Mouse (Mus musculus): ENCODE measurements around the gene Dennd1a.

Dennd1a gene

DNA sequence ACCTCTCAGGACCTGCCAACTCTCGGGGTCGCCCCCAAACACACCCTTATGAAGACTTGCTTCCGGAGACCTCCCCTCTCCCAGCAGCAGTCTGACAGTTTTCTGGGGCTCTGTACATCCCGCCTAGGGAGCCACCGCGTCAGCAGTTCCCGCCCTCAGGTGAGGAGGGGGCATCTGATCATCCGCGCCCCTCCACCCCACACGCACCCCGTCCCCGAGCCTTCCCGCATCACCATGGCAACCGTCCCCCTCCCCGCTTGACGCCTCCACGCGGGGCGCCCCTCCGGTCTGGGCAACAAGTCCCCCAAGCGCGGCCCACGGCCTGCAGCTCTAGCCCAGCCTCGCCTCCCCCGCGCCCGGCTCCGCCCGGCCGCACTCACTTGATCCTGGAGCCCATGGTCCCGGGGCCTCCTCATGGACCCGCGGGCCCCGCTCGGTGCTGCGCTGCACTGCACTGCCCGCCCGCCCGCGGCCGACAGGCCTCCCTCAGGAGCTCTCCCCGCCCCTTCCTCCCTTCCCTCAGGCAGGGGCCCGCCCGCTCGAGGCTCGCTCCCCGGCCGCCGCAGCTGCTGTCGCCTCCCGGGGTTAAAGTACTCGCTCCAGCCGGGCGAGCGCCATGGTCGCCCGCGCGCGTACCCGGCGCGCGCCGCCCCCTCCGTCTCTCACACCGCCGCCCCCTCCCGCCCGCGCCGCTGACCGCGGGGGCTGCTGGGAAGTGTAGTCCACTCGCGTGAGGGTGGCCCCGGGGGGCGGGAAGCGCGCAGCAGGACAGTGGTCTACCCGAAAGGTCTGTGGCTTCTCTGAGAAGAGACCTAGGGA, at the start of gene Dennd1a:
Dennd1a (minus strand) TSS at position 658 of the 819 bp plus-strand sequence.
- DNase-seq: peak; percentile 87

- DNase-seq: no peak
Measured at GRCm38 (mm10) chr2:38336606-38337005, 49.4 kb upstream of the Dennd1a start.

DNA sequence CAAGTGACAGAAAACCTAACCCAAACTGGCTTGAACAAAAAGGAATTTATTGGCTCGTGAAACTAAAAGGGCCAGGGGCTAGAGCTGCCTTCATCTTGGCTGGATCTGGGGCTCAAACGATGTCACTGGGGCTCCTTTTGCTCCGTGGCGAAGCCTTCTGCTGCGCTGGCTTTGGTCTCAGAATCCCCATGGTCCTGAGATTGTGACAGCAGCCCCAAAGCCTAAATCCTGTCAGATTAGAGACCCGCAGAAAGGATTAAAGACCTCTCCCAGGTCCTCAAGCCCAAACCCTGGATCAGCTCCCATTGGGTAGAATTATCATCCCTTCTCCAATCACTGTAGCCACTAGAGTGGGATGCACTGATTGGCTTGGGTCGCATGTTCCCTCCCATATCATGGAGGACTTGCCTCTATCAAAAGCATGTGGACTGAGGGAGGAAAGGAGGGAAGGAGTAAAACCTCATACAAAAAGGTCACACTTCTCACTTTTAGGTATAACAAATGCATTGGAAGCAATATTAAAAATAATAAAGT, 46.5 kb upstream of the Dennd1a start:
- no peak for DNase-seq

DNA sequence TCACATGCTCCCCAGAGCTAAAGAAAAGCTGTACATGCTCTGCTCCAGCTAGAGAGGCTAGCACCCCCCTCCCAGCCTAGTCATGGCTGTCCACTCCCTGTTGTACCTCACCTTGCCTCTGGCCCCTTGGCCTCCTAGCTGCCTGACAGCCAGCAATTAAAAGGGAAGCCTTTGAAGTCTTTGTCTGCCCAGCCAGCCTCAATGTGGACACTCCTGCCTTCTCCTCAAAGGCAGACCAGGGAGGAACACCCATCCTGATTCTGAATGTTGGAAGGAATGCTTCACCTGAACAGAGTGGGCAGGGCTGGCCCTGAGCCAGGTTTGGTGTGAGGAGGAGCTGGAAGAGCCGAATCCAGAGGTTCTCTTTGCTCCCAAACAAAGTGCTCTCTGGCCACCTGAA, 39.5 kb upstream of the Dennd1a start:
- DNase-seq: no peak

GRCm38 (mm10) chr2:38323380-38323779, 36.2 kb upstream of the Dennd1a start:
- DNase-seq: no peak

DNA sequence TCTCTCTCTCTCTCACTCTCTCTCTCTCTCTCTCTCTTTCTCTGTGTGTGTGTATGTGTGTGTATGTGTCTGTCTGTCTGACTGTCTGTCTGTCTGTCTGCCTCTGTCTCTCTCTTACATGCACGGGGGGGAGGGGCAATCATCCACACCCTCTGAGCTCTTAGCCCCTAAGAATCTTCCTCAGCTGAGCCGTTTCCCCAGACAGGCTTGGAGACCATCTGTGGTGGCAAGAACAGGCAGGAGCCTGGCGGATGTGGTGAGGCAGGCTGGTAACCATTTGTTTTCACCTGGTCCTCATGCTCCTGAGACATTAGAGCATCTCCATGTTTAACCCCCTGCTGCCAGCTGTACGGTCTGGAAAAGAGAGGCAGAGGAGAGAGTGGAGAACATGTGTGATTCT, 33.7 kb upstream of the Dennd1a start:
- no peak for DNase-seq

DNA sequence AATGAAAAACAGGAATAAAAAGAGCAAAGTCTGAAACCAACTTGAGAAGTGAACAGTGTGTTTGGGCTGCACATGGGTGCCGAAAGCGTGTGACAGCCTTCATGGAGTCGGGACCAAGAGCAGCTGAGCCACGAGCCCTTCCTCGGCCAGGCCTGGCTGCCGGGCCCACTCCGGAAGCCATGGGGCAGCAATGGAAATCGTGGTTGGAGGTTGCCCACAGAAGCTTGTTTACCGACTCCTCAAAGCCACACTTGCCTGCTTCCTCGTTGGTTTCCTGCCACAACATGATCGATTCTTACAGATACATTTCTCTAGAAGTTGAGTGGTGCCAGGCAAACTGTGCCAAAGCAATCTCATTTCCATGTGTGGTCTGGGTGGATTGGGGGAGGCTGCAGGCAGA, 31.9 kb upstream of the Dennd1a start:
- DNase-seq: no peak

DNA sequence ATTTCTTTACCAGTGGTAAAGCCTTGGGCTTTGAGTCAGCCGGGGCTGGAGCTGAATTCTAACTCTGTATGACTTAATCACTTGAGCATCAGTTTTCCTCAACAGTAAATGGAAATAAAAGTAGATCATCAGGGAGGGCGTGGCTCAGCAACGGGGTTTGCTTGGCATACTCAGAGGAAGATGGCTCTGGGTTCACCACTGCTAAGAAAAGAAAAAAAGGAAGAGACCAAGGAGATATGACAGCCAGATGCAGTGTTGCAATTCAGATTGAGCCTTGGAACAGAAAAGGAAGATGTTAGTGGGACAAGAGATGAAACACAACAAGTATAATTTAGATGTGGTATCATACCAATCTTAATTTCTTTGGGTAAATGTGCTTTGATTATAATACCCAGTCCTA, 26.2 kb upstream of the Dennd1a start:
- no peak for DNase-seq

DNA sequence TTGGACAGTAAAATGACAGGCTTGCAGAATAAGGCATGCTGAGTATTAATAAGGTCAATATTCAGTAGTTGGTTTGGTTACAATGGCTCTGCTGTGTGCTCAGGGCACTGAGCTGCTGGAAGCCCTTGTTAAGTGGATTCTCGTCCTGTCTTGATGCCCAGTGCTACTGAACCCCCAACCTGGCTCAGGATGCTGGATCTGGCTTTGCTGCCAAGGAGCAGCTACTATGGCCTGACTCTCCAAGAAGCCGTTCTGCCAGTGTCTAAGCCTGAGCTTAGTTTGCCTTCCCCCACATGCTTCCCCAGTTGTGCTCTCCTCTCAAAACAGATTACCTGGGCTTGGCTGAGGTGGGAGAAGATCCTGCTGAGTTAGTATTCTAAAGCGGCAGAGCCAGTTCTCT, 25.7 kb upstream of the Dennd1a start:
- no peak for DNase-seq

DNA sequence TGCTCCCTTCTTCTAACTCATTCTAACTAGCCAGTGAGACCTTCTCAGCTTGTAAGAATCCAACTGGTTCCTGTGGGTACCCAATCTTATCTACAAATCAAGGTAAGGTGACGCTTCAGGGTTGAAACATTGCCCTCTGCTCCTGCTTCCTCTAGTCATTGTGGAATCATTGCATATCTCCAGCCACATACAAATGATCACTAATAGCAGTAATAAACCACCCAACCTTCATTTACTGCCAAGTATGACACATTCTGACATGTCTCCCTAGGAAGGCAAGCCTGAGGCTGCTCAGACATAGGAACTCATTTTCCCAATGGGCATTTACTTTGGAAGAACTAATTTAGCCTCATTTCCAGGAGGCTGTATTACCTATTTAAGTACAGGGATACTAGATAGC, 18.0 kb upstream of the Dennd1a start:
- DNase-seq: no peak

DNA sequence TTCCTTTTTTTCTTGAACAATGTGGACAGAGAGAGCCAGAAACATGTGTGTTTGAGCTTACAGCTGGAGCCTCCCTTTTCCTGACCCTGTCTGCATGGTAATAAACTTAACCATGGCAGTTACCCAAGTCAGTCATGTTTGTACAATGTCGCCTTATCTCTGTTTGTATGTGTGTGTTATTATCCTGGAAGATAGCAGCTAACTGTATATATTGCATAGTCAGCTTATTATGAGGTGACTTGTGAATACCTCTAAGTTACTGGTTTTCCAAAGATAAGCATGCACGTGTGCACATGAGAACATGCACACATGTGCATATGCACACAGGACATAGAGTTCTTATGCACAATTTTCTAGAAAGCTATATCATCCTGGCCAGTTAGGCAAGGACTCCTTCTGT, 13.8 kb upstream of the Dennd1a start:
- DNase-seq: no peak

DNA sequence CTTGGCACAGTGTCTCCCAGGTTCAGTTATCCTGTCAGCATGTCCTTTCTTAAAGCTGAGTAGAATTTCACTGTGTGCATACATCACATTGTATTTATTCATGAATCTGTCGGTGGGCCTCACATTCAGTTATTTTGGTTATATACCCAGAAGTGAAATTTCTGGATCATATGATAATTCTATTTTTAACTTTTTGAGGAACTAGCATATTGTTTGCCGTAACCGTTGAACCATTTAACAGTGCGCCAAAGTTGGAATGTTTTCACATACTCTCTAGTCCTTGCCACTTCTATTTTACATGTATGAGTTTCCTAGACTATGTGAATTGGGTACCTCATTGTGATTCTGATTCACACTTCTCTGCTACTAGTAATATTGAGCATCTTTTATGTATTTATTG, 8.7 kb upstream of the Dennd1a start:
- DNase-seq: no peak

- no peak for DNase-seq
Measured at GRCm38 (mm10) chr2:38291526-38291925, 4.3 kb upstream of the Dennd1a start.

- DNase-seq: no peak
Measured at GRCm38 (mm10) chr2:38288226-38288625, 1.0 kb upstream of the Dennd1a start.

GRCm38 (mm10) chr2:38286433-38286732, 807 bp downstream of the Dennd1a start:
- DNase-seq: no peak

- DNase-seq: no peak
Measured at GRCm38 (mm10) chr2:38285781-38286432, 1.3 kb downstream of the Dennd1a start.

DNA sequence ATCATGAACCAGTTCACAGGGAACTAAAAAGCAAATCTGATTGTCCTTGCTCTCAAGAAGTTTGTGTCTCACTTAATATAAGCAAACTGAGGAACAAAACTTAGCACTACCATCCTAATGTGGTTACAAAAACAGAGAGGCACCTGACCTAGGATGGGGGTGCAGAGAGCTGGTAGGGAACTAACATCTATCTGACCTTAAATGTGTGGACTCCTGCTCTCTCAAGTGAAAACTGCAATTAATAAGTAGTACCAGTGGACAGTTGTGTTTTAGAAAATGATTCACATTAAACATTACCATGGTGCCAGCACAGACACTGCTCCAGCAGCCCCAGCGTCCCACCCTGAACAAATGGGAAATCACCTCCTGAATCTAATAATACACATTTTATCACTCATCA, 3.2 kb downstream of the Dennd1a start:
- DNase-seq: no peak

- no peak for DNase-seq
Measured at GRCm38 (mm10) chr2:38280376-38280775, 6.8 kb downstream of the Dennd1a start.

GRCm38 (mm10) chr2:38274973-38275372, 12.2 kb downstream of the Dennd1a start:
- DNase-seq: no peak

GRCm38 (mm10) chr2:38263653-38264052, 23.5 kb downstream of the Dennd1a start:
- DNase-seq: no peak

- DNase-seq: no peak
Measured at GRCm38 (mm10) chr2:38259052-38259451, 28.1 kb downstream of the Dennd1a start.

DNA sequence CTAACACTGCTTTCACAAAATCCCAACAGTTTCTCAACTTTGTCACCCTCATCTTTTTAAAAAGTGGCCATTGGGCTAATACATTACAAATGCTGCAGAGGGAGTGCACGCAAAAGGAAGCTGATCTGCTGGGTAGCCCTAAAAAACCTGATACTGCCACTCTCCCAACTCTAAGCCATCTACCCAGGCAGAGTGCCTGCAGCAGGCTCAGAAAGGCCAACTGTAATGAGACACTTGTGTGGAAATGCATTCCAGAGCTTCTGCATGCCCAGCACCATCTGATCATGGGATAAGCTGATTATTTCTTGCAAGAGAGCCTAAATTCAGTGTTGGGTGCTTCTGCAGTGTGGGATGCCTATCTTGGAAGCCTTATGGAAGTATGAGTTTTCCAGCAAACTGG, 49.6 kb downstream of the Dennd1a start:
- no peak for DNase-seq

DNA sequence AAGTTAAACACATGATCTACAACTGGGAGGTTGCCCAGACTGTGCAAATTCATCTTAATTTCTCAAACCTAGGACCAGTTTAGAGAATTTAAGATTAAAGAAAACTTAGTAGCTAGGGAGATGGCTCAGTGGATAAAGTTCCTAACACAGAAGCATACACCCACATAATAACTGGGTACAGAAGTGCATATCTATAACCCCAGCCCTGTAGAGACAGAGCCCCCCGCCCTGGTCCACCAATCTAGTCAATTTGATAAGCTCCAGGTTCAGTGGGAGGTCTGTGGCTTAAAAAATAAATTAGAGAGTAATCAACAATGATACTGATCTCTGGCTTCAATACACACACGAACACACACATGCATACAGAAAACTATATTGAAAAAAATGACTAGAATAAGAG, 51.6 kb downstream of the Dennd1a start:
- DNase-seq: no peak

DNA sequence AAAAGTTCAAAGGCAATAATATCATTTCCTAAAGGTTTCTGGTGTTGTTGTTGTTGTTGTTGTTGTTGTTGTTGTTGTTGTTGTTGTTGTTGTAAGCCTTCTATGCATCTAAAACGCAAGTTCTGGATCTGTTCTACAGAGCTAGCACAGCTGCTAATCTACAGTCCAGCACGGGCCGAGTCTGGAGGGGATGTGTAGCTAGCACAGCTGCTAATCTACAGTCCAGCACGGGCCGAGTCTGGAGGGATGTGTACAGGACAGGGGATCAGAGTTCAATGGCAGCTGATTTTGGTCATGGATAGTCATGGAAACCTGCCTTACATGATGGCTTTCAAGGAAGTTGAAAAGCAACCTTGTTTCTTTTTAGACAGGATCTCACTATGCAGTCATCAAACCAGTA, 57.3 kb downstream of the Dennd1a start:
- no peak for DNase-seq

DNA sequence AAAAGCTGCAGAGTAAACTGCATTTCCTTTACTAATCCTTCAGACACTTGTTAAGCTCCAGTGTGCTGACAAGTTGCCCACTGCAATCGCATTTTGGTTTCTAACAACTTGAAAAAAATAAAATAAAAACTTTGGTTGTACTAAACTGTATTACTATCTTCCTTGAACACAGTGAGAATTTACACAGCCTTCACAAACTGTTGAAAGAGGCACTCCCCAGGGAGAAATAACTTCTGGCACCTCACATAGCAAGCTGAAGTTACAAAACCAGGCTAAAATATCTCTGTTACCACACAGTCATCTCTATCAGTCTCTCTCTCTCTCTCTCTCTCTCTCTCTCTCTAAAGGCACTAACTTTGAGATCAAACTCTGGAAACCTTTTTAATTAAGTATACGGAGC, 63.4 kb downstream of the Dennd1a start:
- DNase-seq: no peak

Data from right cerebral cortex, postnatal 25 days (tissue).